Mouse (Mus musculus) hindbrain, postnatal 0 days (tissue): ENCODE results near the gene Myct1. TPM values are rescaled to one million over a fixed set of nuclear protein-coding genes. Genes with fewer than 3 reads are reported as not detected.

Experiments
- ATAC-seq: fragments of 200-750 bp; cut with Nextera tagmentation; 2 replicates; pipeline ENCODE4 v1.8.0; 2017; ENCODE audit warnings: mild to moderate bottlenecking, moderate TSS enrichment, moderate library complexity
- DNase-seq: peaks from one replicate; pipeline ENCODE4 v3.0.0-alpha.2; 2015; ENCODE audit warnings: low spot score
- H3K27ac ChIP-seq: fragments of 300-500 bp; sonication (generic); 2 replicates; pipeline ENCODE4 v1.5.1; 2014; ENCODE audit warnings: mild to moderate bottlenecking
- H3K27me3 ChIP-seq: fragments of 300-500 bp; sonication (generic); 2 replicates; pipeline ENCODE4 v1.6.1; 2014; ENCODE audit warnings: low read length, mixed read lengths; ENCODE audit not compliant: insufficient read depth
- H3K36me3 ChIP-seq: fragments of 300-500 bp; sonication (generic); 2 replicates; pipeline ENCODE4 v1.6.1; 2014; ENCODE audit warnings: low read length, mixed read lengths; ENCODE audit not compliant: insufficient read depth
- H3K4me1 ChIP-seq: fragments of 300-500 bp; sonication (generic); 2 replicates; pipeline ENCODE4 v1.6.1; 2014; ENCODE audit warnings: antibody characterized with exemption, low read length, mixed read lengths; ENCODE audit not compliant: insufficient read depth
- H3K4me2 ChIP-seq: fragments of 300-500 bp; sonication (generic); 2 replicates; pipeline ENCODE4 v1.6.1; 2014; ENCODE audit warnings: low read depth, mild to moderate bottlenecking, low read length, moderate library complexity, mixed read lengths
- H3K4me3 ChIP-seq: fragments of 300-500 bp; sonication (generic); 2 replicates; pipeline ENCODE4 v1.5.1; 2014; ENCODE audit warnings: low read length
- H3K9ac ChIP-seq: fragments of 300-500 bp; sonication (generic); replicated peaks from 2 replicates; pipeline ENCODE4 v1.6.1; 2014; ENCODE audit warnings: mild to moderate bottlenecking, low read length, moderate library complexity, mixed read lengths
- H3K9me3 ChIP-seq: fragments of 300-500 bp; sonication (generic); 2 replicates; pipeline ENCODE4 v1.6.1; 2016; ENCODE audit warnings: low read length, mixed read lengths
- CTCF ChIP-seq: IDR thresholded peaks from 2 replicates; pipeline ENCODE4 v1.5.1; 2016; ENCODE audit warnings: antibody characterized with exemption, control low read depth, low read depth
- WGBS: fragments of 180-500 bp; shearing (Covaris S2); extraction: QIAGEN DNeasy Blood & Tissue Kit; methylation state at CpG from one replicate; pipeline ENCODE4 v1.1.7; 2014; 5-methylcytosine and 5-hydroxymethylcytosine counted together
- polyA plus RNA-seq: library from polyadenylated mRNA; unstranded; fragments of >200 nt; fragmentation: Nextera tagmentation; extraction: Ambion mirVana; gene quantifications from 2 replicates; pipeline ENCODE4 v1.2.1, GENCODE M21; 2015
- total RNA-seq: library from RNA; depleted of rRNA; stranded (reverse); fragments of >200 nt; gene quantifications from 2 replicates; pipeline ENCODE4 v1.2.3, GENCODE M21; 2014; rRNA removed

Myct1 gene
- total and polyA plus RNA-seq, 2 experiments from 2014 or later = 0.89 to 0.91 TPM

GRCm38 (mm10) chr10:5639112-5639511 lies 45.5 kb downstream of the Myct1 start, which contains the start of gene Vip:
Gene Vip (plus strand): TSS chr10:5639218.
- no peak within 1 kb of the TSS for H3K27ac ChIP-seq
- ATAC-seq (no peak), DNase-seq (peak; percentile 44)
- H3K4me1 ChIP-seq = no peaks in the 10 kb centered on the region
- H3K9me3 ChIP-seq = no peaks in the 10 kb centered on the region
- H3K27me3 ChIP-seq = no peaks in the 10 kb centered on the region
- 34% methylated on average over 8 of the region's 8 CpGs for WGBS
- no peak for TF ChIP-seq CTCF
- H3K4me2 ChIP-seq = no peak within 1 kb of the TSS
- H3K4me3 ChIP-seq = no peak within 1 kb of the TSS
- no peak within 1 kb of the TSS for H3K9ac ChIP-seq
- H3K36me3 ChIP-seq = no peaks in the 10 kb centered on the region

Other genes starting within 250 kb of the Myct1 start
- gene Syne1, start 42.3 kb upstream of the Myct1 start, total RNA-seq = 84.4 and 93.3 TPM in 2 replicates
- gene Syne1, start 42.3 kb upstream of the Myct1 start, polyA plus RNA-seq = 18.3 and 18.7 TPM in 2 replicates
- gene Vip, start 45.4 kb downstream of the Myct1 start, total RNA-seq = 1.4 and 2.2 TPM in 2 replicates
- gene Vip, start 45.4 kb downstream of the Myct1 start, polyA plus RNA-seq = 2.4 and 3.4 TPM in 2 replicates
- 5.3 and 8.0 TPM in 2 replicates for gene Fbxo5, start 211.8 kb downstream of the Myct1 start, total RNA-seq
- gene Fbxo5, start 211.8 kb downstream of the Myct1 start, polyA plus RNA-seq = 10.0 and 12.0 TPM in 2 replicates
- gene Mtrf1l, start 230.1 kb downstream of the Myct1 start, total RNA-seq = 7.3 and 12.2 TPM in 2 replicates
- gene Mtrf1l, start 230.1 kb downstream of the Myct1 start, polyA plus RNA-seq = 8.2 and 8.3 TPM in 2 replicates